Mouse (Mus musculus) bone marrow macrophage, adult 2 months (primary cell): ENCODE data around the gene Arl6ip5.

ENCODE experiments used
- CTCF ChIP-seq: IDR thresholded peaks from 2 replicates; pipeline ENCODE4 v1.5.1; 2012; ENCODE audit warnings: low read depth, mild to moderate bottlenecking, low read length, moderate library complexity
- POLR2A ChIP-seq: IDR thresholded peaks from 2 replicates; pipeline ENCODE4 v1.6.1; 2012; ENCODE audit warnings: mild to moderate bottlenecking, low read depth, low read length, borderline replicate concordance

DNA sequence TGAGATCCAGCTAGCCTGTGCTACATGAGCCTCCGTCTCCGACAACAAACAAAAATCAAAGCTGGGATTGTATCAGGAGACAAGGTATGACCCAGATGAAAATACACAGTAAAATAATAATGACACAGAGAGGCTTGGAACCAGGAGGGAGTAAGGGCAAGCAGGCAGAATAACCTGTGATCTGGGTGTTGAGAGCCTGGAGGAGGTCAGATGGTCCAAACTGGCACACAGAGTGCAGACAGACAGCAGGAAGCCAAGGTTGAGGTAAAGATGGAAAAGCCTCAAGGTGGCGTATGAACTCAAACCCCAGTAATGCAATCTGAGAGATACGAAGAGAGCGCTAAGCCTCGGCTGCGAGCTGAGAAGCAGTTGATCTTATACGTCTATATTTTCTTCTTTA, 14.0 kb downstream of the Arl6ip5 start:
- TF ChIP-seq CTCF (no peak), POLR2A (no peak)
